In genomic region chrX:106717160-106717559, GRCm38 (mm10) we compare ENCODE assay signal across 11 mouse cellular contexts.
DNase-seq lines count a peak whose midpoint lies in the region; ATAC-seq and TF ChIP-seq lines count a peak whose summit lies in the region.
"Had no signal": no experiment of that assay in that cellular context is flagged by ENCODE, and none has a peak within 500 bp of the region (broad histone marks: within the 10 kb centered on the region; RNA-seq: fewer than 3 reads in every experiment).

No protein-coding gene starts in this region.

- TF ChIP-seq POLR2A in lung, adult 2 months (IDR thresholded peaks at IDR 0.05; ENCODE audit: borderline replicate concordance, extremely low read depth, low read depth, low read length): no peak
- TF ChIP-seq POLR2A in kidney, adult 2 months (IDR thresholded peaks at IDR 0.05; ENCODE audit: low read depth, low read length): no peak

- peak; percentile 36 for TF ChIP-seq CTCF in lung, postnatal 0 days (IDR thresholded peaks at IDR 0.05)
- TF ChIP-seq CTCF in lung, adult 2 months (IDR thresholded peaks at IDR 0.05; ENCODE audit: insufficient read depth, low read length): no peak
- TF ChIP-seq CTCF in kidney, adult 2 months (conservative IDR thresholded peaks at IDR 0.05; ENCODE audit: insufficient read depth, insufficient read length, low read depth, low read length): no peak

- TF ChIP-seq EP300 in lung, postnatal 0 days (IDR thresholded peaks at IDR 0.05): no peak

- H3K27ac ChIP-seq in lung, postnatal 0 days (ENCODE audit: low read length): no peak overlapping the region
- H3K27ac ChIP-seq in kidney, adult 2 months (ENCODE audit: insufficient read depth, low read depth, low read length): no peak overlapping the region
- H3K27ac ChIP-seq: forebrain, embryonic 12.5 days; macrophage had no signal

- no peaks in the 10 kb centered on the region for H3K36me3 ChIP-seq in lung, postnatal 0 days (ENCODE audit: insufficient read depth, low read length)
- no peaks in the 10 kb centered on the region for H3K36me3 ChIP-seq in kidney, adult 2 months (ENCODE audit: control insufficient read depth, insufficient read depth, low read length)
- H3K36me3 ChIP-seq in splenic B cell, adult 2 months (ENCODE audit: control insufficient read depth, insufficient read depth, low read length, poor library complexity, severe bottlenecking): no peaks in the 10 kb centered on the region
- H3K36me3 ChIP-seq: forebrain, embryonic 12.5 days had no signal

- peak; percentile 7 for DNase-seq in lung, postnatal 0 days (ENCODE audit: low spot score)
- no peak for DNase-seq in lung, adult 2 months
- peak; percentile 1 for DNase-seq in brain, adult 2 months (ENCODE audit: low read depth, low spot score)
- DNase-seq in kidney, adult 2 months: peak; percentile 64
- DNase-seq in splenic B cell, adult 2 months (ENCODE audit: low read depth, low spot score): peak; percentile 24
- DNase-seq in frontal cortex, postnatal 36 days (ENCODE audit: low spot score in 2 of 2): no peak
- DNase-seq: cerebellum, adult 18-20 months; thymus, adult 18-20 months had no signal

- no peaks in the 10 kb centered on the region for H3K27me3 ChIP-seq in lung, postnatal 0 days (replicated peaks; ENCODE audit: insufficient read depth, low read length)
- no peaks in the 10 kb centered on the region for H3K27me3 ChIP-seq in kidney, adult 2 months (replicated peaks; ENCODE audit: control insufficient read depth, insufficient read depth, low read length)
- H3K27me3 ChIP-seq in splenic B cell, adult 2 months (ENCODE audit: control insufficient read depth, insufficient read depth, low read length, poor library complexity, severe bottlenecking): no peaks in the 10 kb centered on the region
- H3K27me3 ChIP-seq: forebrain, embryonic 12.5 days had no signal

- H3K4me1 ChIP-seq in lung, postnatal 0 days (ENCODE audit: insufficient read depth, low read depth, low read length): no peaks in the 10 kb centered on the region
- H3K4me1 ChIP-seq in lung, adult 2 months (ENCODE audit: control insufficient read depth, insufficient read depth, low read length): no peaks in the 10 kb centered on the region
- no peaks in the 10 kb centered on the region for H3K4me1 ChIP-seq in kidney, adult 2 months (ENCODE audit: control insufficient read depth, insufficient read depth, low read length)
- H3K4me1 ChIP-seq: forebrain, embryonic 12.5 days had no signal

- H3K9me3 ChIP-seq in lung, postnatal 0 days (ENCODE audit: low read length): no peaks in the 10 kb centered on the region
- H3K9me3 ChIP-seq: forebrain, embryonic 12.5 days had no signal

- no peak overlapping the region for H3K4me3 ChIP-seq in lung, postnatal 0 days (ENCODE audit: low read depth, low read length)
- no peak overlapping the region for H3K4me3 ChIP-seq in lung, adult 2 months (replicated peaks; ENCODE audit: extremely low read depth, low read depth, low read length)
- H3K4me3 ChIP-seq in kidney, adult 2 months (ENCODE audit: insufficient read depth, low read depth, low read length): no peak overlapping the region
- H3K4me3 ChIP-seq: forebrain, embryonic 12.5 days had no signal

- 15% methylated on average over 2 of the region's 2 CpGs for WGBS in lung, postnatal 0 days
- 29% methylated on average over 2 of the region's 2 CpGs for WGBS in lung, adult 2 months
- WGBS in kidney, adult 2 months: 15% methylated on average over 2 of the region's 2 CpGs

- no peak overlapping the region for H3K4me2 ChIP-seq in lung, postnatal 0 days (replicated peaks; ENCODE audit: low read depth, low read length)
- H3K4me2 ChIP-seq: forebrain, embryonic 12.5 days had no signal

- no peak overlapping the region for H3K9ac ChIP-seq in lung, postnatal 0 days (replicated peaks; ENCODE audit: low read depth)
- H3K9ac ChIP-seq: forebrain, embryonic 12.5 days had no signal

- no peak for ATAC-seq in lung, postnatal 0 days
- no peak for ATAC-seq in cerebellum, adult (ENCODE audit: insufficient number of reproducible peaks, low FRiP score, low TSS enrichment)

Comparison
In these comparisons a context has a peak if more than half of its experiments do, and no peak if none do; other contexts are left out.
1. DNase-seq: peak in lung, postnatal 0 days (single experiment), brain, adult 2 months (single experiment), kidney, adult 2 months (single experiment) and splenic B cell, adult 2 months (single experiment); none in lung, adult 2 months (single experiment) and frontal cortex, postnatal 36 days (0 of 2).